Mouse (Mus musculus) ES-E14 (cell line): ENCODE results near the gene Pom121.

ENCODE experiments used
- CHD2 ChIP-seq: IDR thresholded peaks from 2 replicates; pipeline ENCODE4 v1.6.1; 2014; ENCODE audit warnings: mild to moderate bottlenecking, low read depth, low read length, inconsistent platforms
- HCFC1 ChIP-seq: IDR thresholded peaks from 2 replicates; pipeline ENCODE4 v1.6.1; 2012; ENCODE audit warnings: low read length, inconsistent platforms, borderline replicate concordance; ENCODE audit not compliant: insufficient read depth
- ZC3H11A ChIP-seq: IDR thresholded peaks from 2 replicates; pipeline ENCODE4 v1.6.1; 2012; ENCODE audit warnings: low read depth, mild to moderate bottlenecking, inconsistent platforms, low read length, borderline replicate concordance

DNA sequence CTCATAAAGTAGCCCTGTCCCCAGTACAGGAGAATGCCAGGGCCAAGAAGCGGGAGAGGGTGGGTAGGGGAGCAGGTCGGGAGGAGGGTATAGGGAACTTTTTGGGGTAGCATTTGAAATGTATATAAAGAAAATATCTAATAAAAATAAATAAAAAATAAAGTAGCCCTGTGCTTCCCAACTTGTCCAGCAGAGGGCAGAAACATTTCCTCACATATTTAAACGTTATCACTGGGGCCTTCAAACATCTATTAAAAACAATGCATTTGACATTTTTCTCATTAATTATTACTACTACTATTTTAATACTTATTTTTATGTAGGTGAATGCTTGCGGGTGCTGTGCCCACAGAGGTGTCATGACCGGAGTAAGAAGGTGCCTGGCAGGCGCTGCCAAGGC, 26.5 kb downstream of the Pom121 start:
- TF ChIP-seq CHD2 (no peak), ZC3H11A (no peak), HCFC1 (no peak)
